Mouse (Mus musculus) forebrain, embryonic 15.5 days (tissue): Measurements from ENCODE around the gene Rabepk. TPM values are rescaled to one million over a fixed set of nuclear protein-coding genes. Genes with fewer than 3 reads are reported as not detected.
A peak's percentile ranks its signal among the peaks of the same experiment; 100 is the strongest.
"Not testable (repeated sequence)": the region's sequence is repeated elsewhere in the genome, so short reads cannot be mapped to it uniquely, and the experiment has no call there.

Source experiments
- ATAC-seq: fragments of 200-750 bp; cut with Nextera tagmentation; replicated peaks from 2 replicates; pipeline ENCODE4 v1.8.0; 2017; ENCODE audit warnings: mild to moderate bottlenecking, moderate TSS enrichment, moderate library complexity
- H3K27ac ChIP-seq: fragments of 300-500 bp; sonication (generic); replicated peaks from 2 replicates; pipeline ENCODE4 v1.5.1; 2015; ENCODE audit warnings: mild to moderate bottlenecking, inconsistent platforms
- H3K27me3 ChIP-seq: fragments of 300-500 bp; sonication (generic); 2 replicates; pipeline ENCODE4 v1.6.1; 2015; ENCODE audit warnings: inconsistent platforms
- H3K36me3 ChIP-seq: fragments of 300-500 bp; sonication (generic); 2 replicates; pipeline ENCODE4 v1.6.1; 2015; ENCODE audit warnings: mild to moderate bottlenecking, inconsistent platforms
- H3K4me1 ChIP-seq: fragments of 300-500 bp; sonication (generic); 2 replicates; pipeline ENCODE4 v1.6.1; 2015; ENCODE audit warnings: inconsistent platforms
- H3K4me2 ChIP-seq: fragments of 300-500 bp; sonication (generic); replicated peaks from 2 replicates; pipeline ENCODE4 v1.6.1; 2015; ENCODE audit warnings: mild to moderate bottlenecking, inconsistent platforms
- H3K4me3 ChIP-seq: fragments of 300-500 bp; sonication (generic); 2 replicates; pipeline ENCODE4 v1.5.1; 2015; ENCODE audit warnings: mild to moderate bottlenecking, inconsistent platforms
- H3K9ac ChIP-seq: fragments of 300-500 bp; sonication (generic); replicated peaks from 2 replicates; pipeline ENCODE4 v1.6.1; 2015; ENCODE audit warnings: mild to moderate bottlenecking, inconsistent platforms
- H3K9me3 ChIP-seq: fragments of 300-500 bp; sonication (generic); 2 replicates; pipeline ENCODE4 v1.6.1; 2016; ENCODE audit warnings: inconsistent platforms
- WGBS: fragments of 180-500 bp; shearing (Covaris S2); methylation state at CpG from one replicate; pipeline ENCODE4 v1.1.7; 2015; ENCODE audit warnings: mixed read lengths; 5-methylcytosine and 5-hydroxymethylcytosine counted together
- polyA plus RNA-seq: library from polyadenylated mRNA; unstranded; fragments of >200 nt; fragmentation: Nextera tagmentation; extraction: Ambion mirVana; gene quantifications from 2 replicates; pipeline ENCODE4 v1.2.1, GENCODE M21; 2015

Gene Rabepk
- polyA plus RNA-seq: 25.5 and 30.8 TPM in 2 replicates

DNA sequence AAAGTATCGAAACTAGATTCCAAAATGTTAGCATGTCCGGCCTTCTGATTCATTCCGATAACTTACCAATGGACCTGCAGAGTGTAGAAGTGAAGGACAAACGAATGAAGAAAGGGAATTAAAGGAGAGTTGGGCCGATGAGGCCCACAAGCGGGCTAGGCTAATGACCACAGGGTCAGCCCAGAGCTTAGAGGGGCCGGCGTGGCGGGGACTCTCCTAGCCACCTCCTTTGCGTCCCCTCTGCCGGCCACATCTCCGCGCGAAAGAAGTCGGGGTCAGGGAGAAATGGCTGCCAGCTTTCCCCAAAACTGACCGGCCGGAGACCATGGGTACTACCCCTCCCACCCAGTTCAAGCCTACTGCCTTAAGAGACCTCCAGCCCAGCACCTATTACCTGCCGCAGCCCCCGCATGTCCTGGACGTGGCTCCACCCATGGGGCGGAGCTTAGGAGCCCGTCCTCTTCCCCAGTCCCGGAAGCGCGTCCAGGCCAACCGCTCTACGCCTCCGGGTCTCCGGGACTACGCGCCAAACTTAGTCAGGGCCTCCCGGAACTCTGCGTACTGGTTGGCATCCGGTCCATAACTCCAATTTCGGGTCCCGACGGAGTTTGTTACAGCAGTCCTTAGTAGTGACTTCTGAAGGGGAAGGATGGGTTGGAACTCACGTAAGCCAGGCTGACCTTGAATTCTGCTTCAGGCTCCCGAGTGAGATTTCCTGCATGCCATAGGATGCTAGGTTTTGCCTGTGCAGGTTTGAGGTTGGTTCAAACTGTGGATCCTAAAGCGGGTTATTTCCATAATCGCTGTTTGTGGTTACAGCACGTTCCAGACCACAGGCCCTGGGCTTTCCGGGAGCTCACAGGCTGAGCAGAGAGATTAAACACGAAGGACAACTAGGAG is at the start of gene Rabepk:
Gene Rabepk, minus strand, starts transcription at position 556 of the 900 bp plus-strand sequence.
- no peaks in the 10 kb centered on the region for H3K27me3 ChIP-seq
- no peaks in the 10 kb centered on the region; the same call in 1 of the 2 replicates for H3K36me3 ChIP-seq
- WGBS: 4% methylated on average over 44 of the region's 44 CpGs
- no peaks in the 10 kb centered on the region for H3K9me3 ChIP-seq
- H3K4me1 ChIP-seq: peaks cover 29% of the 10 kb centered on the region
- peak within 1 kb of the TSS; percentile 70 for H3K4me2 ChIP-seq
- H3K4me3 ChIP-seq: peak within 1 kb of the TSS; percentile 55
- ATAC-seq: peak; percentile 47
- H3K27ac ChIP-seq: peak within 1 kb of the TSS; percentile 27; the same call in 1 of the 2 replicates
- peak within 1 kb of the TSS; percentile 58 for H3K9ac ChIP-seq

DNA sequence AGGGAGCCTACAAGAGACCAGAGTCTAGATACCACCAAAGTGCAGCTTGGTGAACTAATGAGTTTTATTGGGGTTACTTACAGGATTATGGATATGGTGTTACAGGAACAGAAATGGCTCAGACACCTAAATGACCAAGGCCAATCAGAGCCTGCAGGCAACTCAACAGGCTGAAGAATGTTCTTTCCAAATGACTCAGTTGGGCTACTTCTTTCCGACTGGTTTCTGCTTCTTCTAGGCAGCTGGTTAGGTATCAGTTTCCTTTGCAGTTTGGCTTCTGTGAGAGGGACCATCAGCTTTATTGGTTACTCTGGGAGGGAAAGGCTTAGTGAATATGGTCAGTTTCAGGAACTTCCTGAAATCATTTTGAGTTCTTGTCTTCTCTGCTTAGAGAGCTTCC is 48.0 kb upstream of the Rabepk start:
- Histone ChIP-seq H3K27ac (no peak overlapping the region), H3K4me2 (no peak overlapping the region), H3K9me3 (no peaks in the 10 kb centered on the region), H3K9ac (no peak overlapping the region), H3K4me3 (no peak overlapping the region), H3K4me1 (no peaks in the 10 kb centered on the region), H3K27me3 (no peaks in the 10 kb centered on the region), H3K36me3 (peaks cover 20% of the 10 kb centered on the region)
- WGBS: 83% methylated on average over 1 of the region's 1 CpGs
- ATAC-seq: no peak

DNA sequence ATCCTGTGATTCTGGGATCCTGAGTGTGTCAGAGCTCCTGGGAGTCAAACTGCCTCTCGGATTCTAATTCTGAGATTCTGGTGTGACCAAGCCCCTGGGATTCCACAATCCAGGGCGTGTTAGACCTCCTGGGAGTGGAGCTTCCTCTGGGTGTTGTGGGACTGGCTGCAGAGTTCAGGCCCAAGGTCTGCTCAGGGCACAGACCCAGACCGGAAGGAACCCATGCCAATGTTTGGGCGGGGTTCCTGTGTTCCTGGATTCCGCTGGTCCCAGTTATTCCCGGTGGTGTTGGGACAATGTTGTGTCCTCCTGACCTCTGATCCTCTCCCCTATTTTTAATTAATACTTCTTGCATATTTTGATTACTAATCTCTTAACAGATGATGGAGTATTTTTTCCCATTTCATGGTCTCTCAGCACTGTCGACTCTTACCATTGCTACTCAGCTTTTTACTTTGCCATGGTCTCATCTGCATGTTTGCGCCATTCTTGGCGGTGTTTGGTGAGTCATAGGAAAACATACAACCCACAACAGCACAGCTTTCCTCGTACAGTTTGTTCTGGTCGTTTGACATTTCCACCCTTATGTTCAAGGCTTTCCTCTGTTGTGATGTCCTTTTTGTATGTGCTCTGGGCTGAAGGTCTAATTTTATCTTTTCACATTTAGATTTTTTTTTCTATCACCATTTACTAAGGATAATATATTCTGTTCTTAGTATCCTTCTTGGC is 43.7 kb upstream of the Rabepk start:
- no peaks in the 10 kb centered on the region for H3K4me1 ChIP-seq
- no peaks in the 10 kb centered on the region for H3K27me3 ChIP-seq
- H3K9me3 ChIP-seq: no peaks in the 10 kb centered on the region
- H3K27ac ChIP-seq: no peak overlapping the region
- no peak overlapping the region for H3K4me2 ChIP-seq
- no peak overlapping the region for H3K4me3 ChIP-seq
- no peaks in the 10 kb centered on the region for H3K36me3 ChIP-seq
- no peak overlapping the region for H3K9ac ChIP-seq
- no peak for ATAC-seq
- 90% methylated on average over 11 of the region's 11 CpGs for WGBS

DNA sequence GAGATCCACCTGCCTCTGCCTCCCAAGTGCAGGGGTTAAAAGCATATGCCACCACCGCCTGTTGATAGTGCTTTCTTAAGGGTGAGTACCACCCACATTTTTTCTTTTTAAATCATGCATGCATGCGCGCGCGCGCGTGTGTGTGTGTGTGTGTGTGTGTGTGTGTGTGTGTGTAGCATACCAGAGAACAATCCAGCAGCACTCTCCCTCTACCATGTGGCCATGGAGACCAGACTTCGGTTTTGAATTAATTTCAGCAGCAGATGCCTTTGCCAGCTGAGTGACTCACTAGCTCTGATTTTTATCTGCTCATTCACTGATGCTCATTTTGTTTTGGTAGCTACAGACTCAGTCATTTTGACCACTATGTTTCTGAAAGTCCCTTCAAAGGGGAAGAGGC is 42.0 kb upstream of the Rabepk start:
- WGBS: 89% methylated on average over 8 of the region's 8 CpGs

DNA sequence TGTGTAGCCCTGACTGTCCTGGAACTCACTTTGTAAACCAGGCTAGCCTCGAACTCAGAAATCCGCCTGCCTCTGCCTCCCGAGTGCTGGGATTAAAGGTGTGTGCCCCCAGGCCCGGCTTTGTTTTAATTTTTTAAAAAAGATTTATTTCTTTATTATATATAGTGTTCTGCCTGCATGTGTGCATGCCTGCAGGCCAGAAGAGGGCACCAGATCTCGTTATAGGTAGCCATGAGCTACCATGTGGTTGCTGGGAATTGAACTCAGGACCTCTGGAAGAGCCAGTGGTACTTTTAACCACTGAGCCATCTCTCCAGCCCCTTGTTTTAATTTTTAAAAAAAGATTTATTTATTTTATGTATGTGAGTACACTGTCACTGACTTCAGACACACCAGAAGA is 40.4 kb upstream of the Rabepk start:
- H3K9ac ChIP-seq, H3K4me2 ChIP-seq, H3K4me1 ChIP-seq, ATAC-seq, H3K27ac ChIP-seq, H3K36me3 ChIP-seq, H3K4me3 ChIP-seq, H3K9me3 ChIP-seq, H3K27me3 ChIP-seq: not testable (repeated sequence)
- WGBS: 80% methylated on average over 5 of the region's 5 CpGs

More for the DNA sequence above, 42.0 kb upstream of the Rabepk start:
- no peak for ATAC-seq
- Histone ChIP-seq H3K27ac (no peak overlapping the region), H3K4me2 (no peak overlapping the region), H3K4me3 (no peak overlapping the region), H3K27me3 (no peaks in the 10 kb centered on the region), H3K9ac (no peak overlapping the region), H3K4me1 (no peaks in the 10 kb centered on the region), H3K36me3 (no peaks in the 10 kb centered on the region), H3K9me3 (no peaks in the 10 kb centered on the region)

DNA sequence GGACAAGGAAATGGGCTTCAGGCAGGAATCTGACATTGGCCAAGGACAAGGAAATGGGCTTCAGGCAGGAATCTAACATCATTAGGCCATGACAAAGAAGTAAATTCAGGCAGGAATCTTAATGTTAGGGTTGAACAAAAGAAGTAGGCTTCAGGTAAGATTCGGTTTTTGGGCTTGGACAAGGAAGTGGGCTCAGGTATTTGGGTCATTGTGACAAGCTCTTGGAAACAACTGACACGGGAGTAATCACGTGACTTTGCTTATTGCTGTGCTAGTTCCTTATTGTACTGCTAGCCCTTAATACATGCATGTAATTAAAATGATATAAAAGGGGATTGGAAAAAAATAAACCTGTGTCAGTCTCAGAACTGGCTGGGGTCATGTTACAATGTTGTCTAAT is 36.0 kb upstream of the Rabepk start:
- Histone ChIP-seq H3K9ac (no peak overlapping the region), H3K36me3 (no peaks in the 10 kb centered on the region), H3K4me2 (no peak overlapping the region), H3K4me1 (no peaks in the 10 kb centered on the region), H3K9me3 (no peaks in the 10 kb centered on the region), H3K4me3 (no peak overlapping the region), H3K27ac (no peak overlapping the region), H3K27me3 (no peaks in the 10 kb centered on the region)
- no peak for ATAC-seq
- WGBS: 69% methylated on average over 3 of the region's 3 CpGs

DNA sequence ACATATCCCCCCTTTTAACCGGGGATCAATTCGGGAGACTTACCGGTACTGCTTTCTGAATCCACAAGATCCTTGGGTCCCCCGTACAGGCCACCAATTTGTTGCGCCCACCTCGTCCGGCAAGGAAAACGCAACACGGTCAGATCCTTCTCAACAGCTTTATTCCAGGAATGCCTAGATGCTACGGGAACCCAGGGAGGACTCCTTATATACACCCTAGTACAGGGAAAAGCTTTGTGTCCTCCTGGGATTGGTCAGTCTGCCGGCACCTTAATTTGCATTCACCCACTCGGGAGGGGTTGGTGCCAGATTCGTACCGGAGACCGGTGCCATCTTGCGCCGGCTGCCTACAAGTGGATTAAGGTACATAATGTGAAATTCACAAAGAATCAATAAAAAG is 33.9 kb upstream of the Rabepk start:
- Histone ChIP-seq H3K27ac (no peak overlapping the region), H3K9ac (no peak overlapping the region), H3K36me3 (no peaks in the 10 kb centered on the region), H3K9me3 (no peaks in the 10 kb centered on the region), H3K4me2 (no peak overlapping the region), H3K27me3 (no peaks in the 10 kb centered on the region), H3K4me3 (no peak overlapping the region), H3K4me1 (no peaks in the 10 kb centered on the region)
- WGBS: 90% methylated on average over 17 of the region's 17 CpGs
- ATAC-seq: no peak

DNA sequence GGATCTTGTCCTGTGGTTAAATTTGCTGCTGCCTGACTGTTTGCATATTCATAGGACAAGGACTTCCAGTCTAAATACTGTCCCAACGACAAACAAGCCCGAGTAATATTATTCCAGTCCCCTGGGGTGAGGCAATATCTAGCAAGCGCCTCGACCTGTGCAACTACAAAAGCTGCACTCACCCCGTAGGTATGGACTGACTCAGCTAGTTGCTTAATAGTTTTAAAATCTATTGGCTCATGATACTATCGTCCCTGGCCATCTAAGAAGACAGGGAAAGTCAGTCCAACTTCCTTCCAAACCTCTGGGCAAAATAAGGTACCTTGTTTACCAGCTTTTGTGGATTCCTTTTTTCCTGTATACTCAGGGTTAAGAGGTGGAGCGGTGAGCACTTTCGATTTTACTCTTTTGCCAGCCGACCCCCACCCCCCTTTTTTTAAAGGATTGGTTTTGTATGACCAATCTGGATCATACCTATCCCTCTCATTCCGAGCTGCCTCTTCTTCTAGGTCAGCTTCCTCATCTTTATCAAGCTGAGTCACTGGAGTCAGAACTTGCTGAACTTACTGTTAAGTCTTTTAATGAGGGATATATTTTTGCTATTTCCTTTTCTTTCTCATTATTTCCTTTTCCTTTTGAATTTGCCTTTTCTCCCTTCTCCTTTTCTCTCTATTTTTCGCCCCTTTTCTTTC is 33.2 kb upstream of the Rabepk start, which contains the start of gene Gm34653:
Gene Gm34653, plus strand, starts transcription at position 242 of the 692 bp plus-strand sequence.
- H3K4me2 ChIP-seq: not testable (repeated sequence)
- 75% methylated on average over 11 of the region's 11 CpGs for WGBS

DNA sequence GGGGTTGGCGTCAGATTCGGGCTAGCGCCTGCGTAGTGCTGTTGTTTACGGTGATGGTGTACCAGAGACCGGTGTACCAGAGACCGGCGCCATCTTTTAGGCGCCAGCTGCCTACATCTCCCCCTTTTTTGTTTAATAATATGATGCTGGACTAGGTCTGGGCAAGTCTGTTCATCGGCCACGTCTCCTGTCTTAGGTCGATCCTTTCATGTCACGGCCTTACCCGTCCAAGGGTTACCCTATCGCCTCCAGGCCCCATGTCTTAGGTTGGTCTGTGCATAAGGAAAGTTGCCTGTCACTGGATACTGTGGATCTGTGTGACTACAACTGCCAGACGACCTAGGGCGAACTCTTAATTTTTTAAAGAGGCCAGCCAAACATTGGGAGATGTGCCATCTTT is 30.4 kb upstream of the Rabepk start:
- H3K4me3 ChIP-seq: not testable (repeated sequence)

More for the DNA sequence above, 33.2 kb upstream of the Rabepk start, which contains the start of gene Gm34653:
- not testable (repeated sequence) for H3K36me3 ChIP-seq, H3K9me3 ChIP-seq, H3K27me3 ChIP-seq, H3K27ac ChIP-seq, H3K4me3 ChIP-seq, H3K9ac ChIP-seq, ATAC-seq, H3K4me1 ChIP-seq

DNA sequence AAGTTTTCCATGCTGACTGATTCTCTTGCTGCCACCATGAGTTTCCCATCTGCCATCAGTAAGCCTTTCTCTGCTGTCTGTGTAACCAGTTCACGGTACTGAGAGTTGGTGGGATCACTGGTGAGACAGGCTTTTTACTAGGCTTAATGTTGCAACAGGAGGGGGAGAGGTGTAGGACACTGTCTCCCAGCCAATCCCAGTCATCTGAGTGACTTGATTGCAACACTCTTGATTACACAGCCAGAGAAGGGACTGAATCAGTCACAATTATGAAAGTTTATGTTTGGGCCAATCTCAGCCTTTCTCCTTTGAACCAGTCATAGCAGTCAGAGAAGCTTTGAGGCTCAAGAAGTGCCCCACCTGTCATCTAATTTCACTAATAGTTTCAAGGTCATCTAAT is 28.3 kb upstream of the Rabepk start:
- Histone ChIP-seq H3K36me3 (no peaks in the 10 kb centered on the region), H3K4me2 (no peak overlapping the region), H3K9ac (no peak overlapping the region), H3K4me1 (peaks cover 27% of the 10 kb centered on the region), H3K4me3 (no peak overlapping the region), H3K27me3 (no peaks in the 10 kb centered on the region), H3K27ac (no peak overlapping the region), H3K9me3 (no peaks in the 10 kb centered on the region)
- WGBS: 91% methylated on average over 1 of the region's 1 CpGs
- no peak for ATAC-seq

More for the DNA sequence above, 30.4 kb upstream of the Rabepk start:
- H3K36me3 ChIP-seq, H3K9ac ChIP-seq, H3K27ac ChIP-seq, H3K27me3 ChIP-seq, ATAC-seq, H3K9me3 ChIP-seq, H3K4me2 ChIP-seq: not testable (repeated sequence)
- peaks cover 10% of the 10 kb centered on the region for H3K4me1 ChIP-seq
- 93% methylated on average over 17 of the region's 17 CpGs for WGBS

DNA sequence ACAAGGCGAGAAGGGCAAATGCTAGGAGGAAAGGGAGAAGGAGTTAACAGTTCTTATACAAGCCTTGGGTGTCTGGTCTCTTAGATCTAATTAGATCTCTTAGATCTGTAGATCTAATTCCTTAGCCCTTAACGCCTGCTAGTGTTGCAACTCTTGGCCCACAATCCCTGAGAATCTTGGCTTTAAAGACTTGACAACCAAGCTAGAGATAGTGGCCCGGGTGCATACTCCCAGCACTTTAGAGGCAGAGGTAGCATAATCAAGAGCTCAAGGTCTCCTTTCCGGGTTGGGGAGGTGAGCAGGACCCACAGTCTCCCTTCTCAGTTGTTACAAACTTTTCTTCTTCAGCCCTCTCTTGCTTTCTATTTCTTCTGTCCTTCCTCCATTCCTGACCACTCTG is 27.9 kb upstream of the Rabepk start:
- WGBS: 87% methylated on average over 4 of the region's 4 CpGs
- Histone ChIP-seq H3K4me2 (no peak overlapping the region), H3K27me3 (no peaks in the 10 kb centered on the region), H3K9ac (no peak overlapping the region), H3K27ac (no peak overlapping the region), H3K9me3 (no peaks in the 10 kb centered on the region), H3K4me1 (peaks cover 27% of the 10 kb centered on the region), H3K4me3 (no peak overlapping the region), H3K36me3 (peaks cover 2% of the 10 kb centered on the region)
- ATAC-seq: no peak
